Mouse (Mus musculus) CD4-positive, CD25-positive, alpha-beta regulatory T cell, adult 9 weeks (primary cell): ENCODE measurements around the gene 4933409G03Rik. TPM values are rescaled to one million over a fixed set of nuclear protein-coding genes. Genes with fewer than 3 reads are reported as not detected.

Experiments
- polyA plus RNA-seq: library from polyadenylated mRNA; unstranded; fragments of 100-300 nt; shearing (Covaris generic); gene quantifications from one replicate; pipeline ENCODE4 v1.2.1, GENCODE M21; 2017

The 4933409G03Rik gene
- not detected for polyA plus RNA-seq

DNA sequence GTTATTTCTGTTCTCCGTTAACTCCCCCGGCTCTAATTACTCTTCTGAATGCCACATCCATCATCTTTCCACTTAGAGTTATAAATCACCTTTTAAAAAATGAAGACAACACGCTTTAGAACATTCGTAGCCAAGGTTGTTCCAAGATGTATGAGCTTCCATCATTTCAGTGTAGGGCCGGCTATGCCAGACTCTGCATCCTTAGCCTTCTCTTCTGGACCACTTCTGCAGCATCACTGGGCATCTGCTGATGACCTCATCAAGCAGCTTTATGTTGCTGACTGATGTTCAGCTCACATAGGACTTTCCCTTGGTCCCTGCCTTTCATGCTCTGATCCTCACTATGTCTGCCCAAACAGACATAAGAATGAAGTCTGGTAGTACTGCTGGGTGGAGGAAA, at the start of gene 4933409G03Rik:
4933409G03Rik (plus strand) TSS at position 301 of the 400 bp plus-strand sequence.

DNA sequence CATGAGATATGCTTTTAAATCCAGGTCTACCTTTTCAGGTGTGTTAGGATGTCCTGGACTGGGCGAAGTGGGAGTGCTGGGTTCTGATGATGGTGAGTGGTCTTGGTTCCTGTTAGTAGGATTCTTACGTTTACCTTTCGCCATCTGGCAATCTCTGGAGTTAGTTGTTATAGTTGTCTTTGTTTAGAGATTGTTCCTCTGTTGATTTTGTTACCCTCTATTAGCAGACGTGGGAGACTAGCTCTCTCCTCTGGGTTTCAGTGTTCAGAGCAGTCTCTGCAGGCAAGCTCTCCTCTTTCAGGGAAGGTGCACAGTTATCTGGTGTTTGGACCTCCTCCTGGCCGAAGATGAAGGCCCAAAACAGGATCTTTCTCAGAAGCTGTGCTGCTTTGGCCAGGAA, 74.0 kb downstream of the 4933409G03Rik start, which contains the start of gene 4932414N04Rik:
4932414N04Rik (plus strand) TSS at position 301 of the 400 bp plus-strand sequence.

Other genes with a start within 250 kb of the 4933409G03Rik start
- 9.6 TPM for gene Stk39, start 110.1 kb upstream of the 4933409G03Rik start, polyA plus RNA-seq
- gene 4932414N04Rik, start 74.1 kb downstream of the 4933409G03Rik start, polyA plus RNA-seq, result not detected